Mouse (Mus musculus) spleen, adult 2 months (tissue): Measurements from ENCODE around the gene Slc44a1.

Experiments used
- CTCF ChIP-seq: fragments of 200-500 bp; IDR thresholded peaks from 2 replicates; pipeline ENCODE4 v1.5.1; 2011; ENCODE audit warnings: mild to moderate bottlenecking, inconsistent platforms; ENCODE audit not compliant: insufficient read depth, insufficient read length, insufficient replicate concordance; ENCODE audit errors: extremely low read depth
- POLR2A ChIP-seq: fragments of 200-500 bp; IDR thresholded peaks from 2 replicates; pipeline ENCODE4 v1.6.1; 2011; ENCODE audit warnings: low read depth, low read length, inconsistent platforms

DNA sequence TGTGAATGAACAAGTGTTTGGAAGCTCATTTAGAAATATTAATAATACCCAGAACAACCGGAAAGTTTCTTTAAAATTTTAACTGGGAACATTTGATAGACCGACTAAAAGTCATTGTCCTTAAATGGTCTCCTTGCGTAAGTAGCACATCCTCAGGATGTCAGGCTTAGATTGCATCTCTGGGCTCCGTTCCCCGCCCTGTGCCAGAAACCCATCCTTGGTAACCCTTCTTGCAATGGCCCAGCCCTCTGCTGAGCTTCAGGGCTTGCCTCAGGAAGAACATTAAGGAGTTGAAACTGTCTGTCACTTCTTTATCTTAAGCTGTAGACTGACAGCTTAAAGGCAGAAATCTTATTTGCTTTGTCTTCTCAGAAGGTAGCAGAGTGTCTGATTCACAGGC lies 107.2 kb downstream of the Slc44a1 start:
- TF ChIP-seq CTCF (no peak), POLR2A (no peak)
